Mouse (Mus musculus): ENCODE data around the gene Bcl2.

Bcl2 gene

GRCm38 (mm10) chr1:106715111-106716083 is 1.3 kb upstream of the Bcl2 start:
- no peak for ATAC-seq (ENCODE audit: insufficient number of reproducible peaks, low FRiP score, low TSS enrichment)

- ATAC-seq (ENCODE audit: insufficient number of reproducible peaks, low FRiP score, low TSS enrichment), result peak; percentile 22
These were observed 482 bp upstream of the Bcl2 start for GRCm38 (mm10) chr1:106714530-106714981.

- peak; percentile 29 for ATAC-seq (ENCODE audit: insufficient number of reproducible peaks, low FRiP score, low TSS enrichment)
These were observed 1.7 kb downstream of the Bcl2 start for GRCm38 (mm10) chr1:106712330-106712729.

GRCm38 (mm10) chr1:106711356-106712125 is 2.5 kb downstream of the Bcl2 start:
- ATAC-seq (ENCODE audit: insufficient number of reproducible peaks, low FRiP score, low TSS enrichment), result no peak

GRCm38 (mm10) chr1:106710202-106710601 is 3.9 kb downstream of the Bcl2 start:
- no peak for ATAC-seq (ENCODE audit: insufficient number of reproducible peaks, low FRiP score, low TSS enrichment)

GRCm38 (mm10) chr1:106707036-106707880 is 6.8 kb downstream of the Bcl2 start:
- no peak for ATAC-seq (ENCODE audit: insufficient number of reproducible peaks, low FRiP score, low TSS enrichment)

GRCm38 (mm10) chr1:106703183-106703582 is 10.9 kb downstream of the Bcl2 start:
- ATAC-seq (ENCODE audit: insufficient number of reproducible peaks, low FRiP score, low TSS enrichment), result no peak

- ATAC-seq (ENCODE audit: insufficient number of reproducible peaks, low FRiP score, low TSS enrichment), result no peak; the same call in 1 of the 2 replicates
These were observed 11.5 kb downstream of the Bcl2 start for GRCm38 (mm10) chr1:106702471-106703175.

- no peak for ATAC-seq (ENCODE audit: insufficient number of reproducible peaks, low FRiP score, low TSS enrichment)
These were observed 13.5 kb downstream of the Bcl2 start for GRCm38 (mm10) chr1:106700520-106701114.

GRCm38 (mm10) chr1:106696472-106696871 is 17.6 kb downstream of the Bcl2 start:
- ATAC-seq (ENCODE audit: insufficient number of reproducible peaks, low FRiP score, low TSS enrichment), result no peak

- no peak for ATAC-seq (ENCODE audit: insufficient number of reproducible peaks, low FRiP score, low TSS enrichment)
These were observed 18.4 kb downstream of the Bcl2 start for GRCm38 (mm10) chr1:106695649-106696048.

- no peak for ATAC-seq (ENCODE audit: insufficient number of reproducible peaks, low FRiP score, low TSS enrichment)
These were observed 19.8 kb downstream of the Bcl2 start for GRCm38 (mm10) chr1:106694316-106694715.

GRCm38 (mm10) chr1:106692599-106692998 is 21.5 kb downstream of the Bcl2 start:
- no peak for ATAC-seq (ENCODE audit: insufficient number of reproducible peaks, low FRiP score, low TSS enrichment)

- ATAC-seq (ENCODE audit: insufficient number of reproducible peaks, low FRiP score, low TSS enrichment), result 0 out of 2 replicates have a peak, but pooled peaks have one; percentile 41
These were observed 23.2 kb downstream of the Bcl2 start for GRCm38 (mm10) chr1:106690887-106691286.

GRCm38 (mm10) chr1:106688161-106688516 is 25.9 kb downstream of the Bcl2 start:
- ATAC-seq (ENCODE audit: insufficient number of reproducible peaks, low FRiP score, low TSS enrichment), result no peak

- ATAC-seq (ENCODE audit: insufficient number of reproducible peaks, low FRiP score, low TSS enrichment), result no peak
These were observed 26.5 kb downstream of the Bcl2 start for GRCm38 (mm10) chr1:106687435-106688160.

GRCm38 (mm10) chr1:106685702-106686101 is 28.4 kb downstream of the Bcl2 start:
- ATAC-seq (ENCODE audit: insufficient number of reproducible peaks, low FRiP score, low TSS enrichment), result no peak

GRCm38 (mm10) chr1:106684546-106684945 is 29.5 kb downstream of the Bcl2 start:
- ATAC-seq (ENCODE audit: insufficient number of reproducible peaks, low FRiP score, low TSS enrichment), result no peak

GRCm38 (mm10) chr1:106682829-106683228 is 31.2 kb downstream of the Bcl2 start:
- no peak for ATAC-seq (ENCODE audit: insufficient number of reproducible peaks, low FRiP score, low TSS enrichment)

All from cerebellum, adult (tissue).